Mouse (Mus musculus) hindlimb bud, embryonic 11.5 days (tissue): ENCODE results near the gene Ldlrad2.
"Not testable (repeated sequence)": the region's sequence is repeated elsewhere in the genome, so short reads cannot be mapped to it uniquely, and the experiment has no call there.

Experiments
- DNase-seq: peaks from one replicate; pipeline ENCODE4 v3.0.0-alpha.2; 2012; ENCODE audit warnings: low read depth, low spot score; ENCODE audit errors: extremely low spot score

Ldlrad2 gene

GRCm38 (mm10) chr4:137574469-137574868 is at the start of gene Ldlrad2:
Gene Ldlrad2 (minus strand): TSS chr4:137574569.
- no peak for DNase-seq

GRCm38 (mm10) chr4:137622847-137623246 is 48.5 kb upstream of the Ldlrad2 start:
- DNase-seq: no peak

GRCm38 (mm10) chr4:137610256-137610655 is 35.9 kb upstream of the Ldlrad2 start:
- no peak for DNase-seq

DNA sequence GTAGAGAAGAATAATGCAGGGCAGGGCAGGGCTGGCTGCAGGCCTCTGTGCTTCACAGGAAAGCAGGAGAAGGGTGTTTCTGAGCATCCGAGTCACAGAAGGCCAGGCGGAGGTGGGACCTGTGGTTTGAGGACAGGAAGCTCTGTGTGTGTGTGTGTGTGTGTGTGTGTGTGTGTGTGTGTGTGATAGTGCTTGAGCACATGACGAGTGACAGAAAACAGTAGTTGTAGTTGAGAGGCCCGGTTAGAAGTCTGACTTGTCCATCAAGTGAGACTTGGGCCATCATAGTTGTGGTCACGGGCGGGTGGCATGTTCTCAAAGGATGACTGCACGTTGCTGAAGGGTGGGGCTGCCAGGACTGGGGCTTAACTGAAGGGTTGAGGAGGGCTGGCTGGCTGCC is 35.3 kb upstream of the Ldlrad2 start:
- DNase-seq: no peak

GRCm38 (mm10) chr4:137609281-137609680 is 34.9 kb upstream of the Ldlrad2 start:
- no peak for DNase-seq

- DNase-seq: no peak
These were observed 32.7 kb upstream of the Ldlrad2 start for GRCm38 (mm10) chr4:137607023-137607422.

GRCm38 (mm10) chr4:137603449-137604171 is 29.2 kb upstream of the Ldlrad2 start:
- DNase-seq: no peak

GRCm38 (mm10) chr4:137598577-137598976 is 24.2 kb upstream of the Ldlrad2 start:
- no peak for DNase-seq

DNA sequence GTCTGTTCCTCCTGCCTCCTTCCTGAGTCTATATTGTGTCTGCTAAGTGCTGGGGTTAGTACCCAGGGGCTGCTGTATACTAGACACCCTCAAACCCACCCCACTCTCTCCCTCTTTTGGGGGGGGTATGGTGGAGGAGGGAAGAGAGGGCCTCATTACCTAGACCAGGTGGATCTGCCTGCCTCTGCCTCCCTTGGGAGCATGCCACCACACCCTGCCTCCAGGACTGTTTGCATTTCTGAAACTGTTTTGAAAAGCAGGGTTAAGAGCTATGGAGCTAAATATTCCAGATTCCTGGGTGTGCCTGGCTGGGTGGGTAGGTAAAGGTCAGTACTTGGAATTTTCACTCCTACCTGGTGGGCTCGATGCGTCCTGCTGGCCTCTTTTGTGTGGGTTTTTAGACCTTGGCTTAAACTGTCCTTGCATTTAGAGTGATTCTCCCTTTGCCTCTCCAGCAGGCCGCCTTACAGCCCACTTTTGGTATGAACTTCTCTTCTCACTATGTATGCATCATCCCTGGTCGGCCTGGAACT is 22.8 kb upstream of the Ldlrad2 start:
- DNase-seq: no peak

GRCm38 (mm10) chr4:137594496-137595270 is 20.3 kb upstream of the Ldlrad2 start:
- DNase-seq: no peak

- peak; percentile 99 for DNase-seq
These were observed 19.5 kb upstream of the Ldlrad2 start, which contains the start of gene Usp48 for GRCm38 (mm10) chr4:137593601-137594495. Gene Usp48 (plus strand): TSS chr4:137593755.

DNA sequence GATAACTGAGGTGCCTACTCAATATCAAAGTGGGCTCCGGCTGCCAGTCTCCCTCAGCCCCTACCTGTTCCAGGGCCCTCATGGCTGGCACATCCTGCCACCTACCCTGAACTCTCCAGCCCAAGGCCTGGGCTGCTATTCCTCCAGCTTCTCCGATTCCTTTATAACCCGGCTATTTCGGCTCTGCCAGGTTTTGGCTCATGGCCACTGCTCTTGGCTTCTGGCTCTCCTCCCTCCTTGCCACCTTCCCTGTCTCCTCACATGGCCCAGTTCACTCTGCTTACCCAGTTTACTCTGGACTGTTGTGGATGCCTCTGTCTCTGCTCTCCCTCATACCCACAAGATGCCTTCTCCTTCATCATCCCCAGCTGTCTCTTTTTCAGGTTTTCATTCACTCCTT is 16.6 kb upstream of the Ldlrad2 start:
- DNase-seq: no peak

- DNase-seq: no peak
These were observed 15.2 kb upstream of the Ldlrad2 start for GRCm38 (mm10) chr4:137589586-137589985.

GRCm38 (mm10) chr4:137589095-137589494 is 14.7 kb upstream of the Ldlrad2 start:
- DNase-seq: not testable (repeated sequence)

DNA sequence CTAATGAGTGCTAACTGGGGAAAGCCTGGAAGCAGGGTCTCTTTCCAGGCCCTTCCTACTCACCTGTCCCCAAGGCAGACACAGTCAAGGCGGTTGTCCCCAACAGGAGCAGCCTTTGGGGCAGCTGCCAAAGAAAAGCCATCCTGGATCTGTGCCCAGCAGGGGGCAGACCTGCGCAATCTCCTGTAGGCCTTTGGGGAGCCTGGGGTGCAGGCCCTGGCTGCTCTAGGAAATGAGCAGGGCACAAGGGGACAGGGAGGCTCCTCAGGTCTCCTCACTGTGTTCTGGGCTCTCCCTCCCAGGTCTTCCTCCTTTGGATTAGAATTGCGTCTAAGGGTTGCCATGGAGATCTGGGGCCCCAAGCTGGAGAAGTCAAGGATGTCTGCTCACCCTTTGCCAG is 7.4 kb upstream of the Ldlrad2 start:
- DNase-seq: no peak

GRCm38 (mm10) chr4:137580299-137580698 is 5.9 kb upstream of the Ldlrad2 start:
- no peak for DNase-seq

GRCm38 (mm10) chr4:137579789-137580188 is 5.4 kb upstream of the Ldlrad2 start:
- DNase-seq: no peak

- DNase-seq: no peak
These were observed 3.9 kb upstream of the Ldlrad2 start for GRCm38 (mm10) chr4:137578181-137578845.

- no peak for DNase-seq
These were observed 3.1 kb upstream of the Ldlrad2 start for GRCm38 (mm10) chr4:137577486-137577885.

DNA sequence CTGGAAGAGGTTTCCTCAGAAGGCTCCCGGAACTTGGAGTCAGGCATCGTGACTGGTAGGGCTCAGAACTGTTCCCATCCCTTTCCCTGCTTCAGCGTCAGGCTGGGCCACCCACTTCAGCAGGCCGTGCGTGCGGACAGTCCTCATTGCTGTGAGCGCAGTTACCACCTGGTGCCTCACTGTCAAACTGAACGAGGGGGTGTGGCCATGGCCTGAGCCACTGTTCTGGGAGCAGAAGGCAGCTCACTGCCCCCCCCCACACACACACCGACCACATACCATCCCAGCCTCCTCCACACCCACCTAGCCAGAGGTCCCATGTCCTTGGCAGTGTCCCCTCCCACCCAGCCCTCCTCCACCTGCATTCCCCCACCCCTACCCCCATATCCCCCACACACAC is 4.5 kb downstream of the Ldlrad2 start:
- DNase-seq: no peak
